ENCODE assay signal across 8 mouse cellular contexts in genomic region chr9:55429242-55429975, GRCm38 (mm10).
A peak's percentile ranks its signal among the peaks of the same experiment; 100 is the strongest.
DNase-seq lines count a peak whose midpoint lies in the region; ATAC-seq and TF ChIP-seq lines count a peak whose summit lies in the region.

No protein-coding gene starts in this region.

- no peaks in the 10 kb centered on the region for H3K36me3 ChIP-seq in embryonic facial prominence, embryonic 11.5 days (replicated peaks; ENCODE audit: control insufficient read depth, insufficient read depth, low read depth, low read length)
- no peaks in the 10 kb centered on the region for H3K36me3 ChIP-seq in kidney, embryonic 14.5 days (ENCODE audit: control insufficient read depth, insufficient read depth, low read length)
- H3K36me3 ChIP-seq in limb, embryonic 13.5 days, result no peaks in the 10 kb centered on the region
- no peaks in the 10 kb centered on the region for H3K36me3 ChIP-seq in midbrain, postnatal 0 days (ENCODE audit: insufficient read depth, low read length)
- H3K36me3 ChIP-seq in stomach, embryonic 14.5 days (ENCODE audit: control insufficient read depth, insufficient read depth, low read length), result no peaks in the 10 kb centered on the region

- no peak overlapping the region for H3K4me3 ChIP-seq in embryonic facial prominence, embryonic 11.5 days (ENCODE audit: low read depth, low read length)
- H3K4me3 ChIP-seq in kidney, embryonic 14.5 days (ENCODE audit: low read length), result 0 out of 2 replicates have a peak overlapping the region, but pooled peaks have one; percentile 6
- H3K4me3 ChIP-seq in limb, embryonic 13.5 days, result peak overlapping the region; percentile 23
- H3K4me3 ChIP-seq in midbrain, postnatal 0 days (ENCODE audit: low read depth, low read length), result no peak overlapping the region
- H3K4me3 ChIP-seq in stomach, embryonic 14.5 days (ENCODE audit: low read depth, low read length), result no peak overlapping the region

- peak; percentile 90 for TF ChIP-seq CTCF in midbrain, postnatal 0 days (IDR thresholded peaks at IDR 0.05)

- no peaks in the 10 kb centered on the region for H3K9me3 ChIP-seq in embryonic facial prominence, embryonic 11.5 days (replicated peaks; ENCODE audit: control insufficient read depth, low read length)
- H3K9me3 ChIP-seq in kidney, embryonic 14.5 days (ENCODE audit: control insufficient read depth, low read length), result no peaks in the 10 kb centered on the region
- no peaks in the 10 kb centered on the region for H3K9me3 ChIP-seq in limb, embryonic 13.5 days
- H3K9me3 ChIP-seq in midbrain, postnatal 0 days (ENCODE audit: low read length), result no peaks in the 10 kb centered on the region
- H3K9me3 ChIP-seq in stomach, embryonic 14.5 days (ENCODE audit: control insufficient read depth, low read depth, low read length), result no peaks in the 10 kb centered on the region

- H3K27ac ChIP-seq in embryonic facial prominence, embryonic 11.5 days (replicated peaks; ENCODE audit: low read depth, low read length), result no peak overlapping the region
- no peak overlapping the region for H3K27ac ChIP-seq in kidney, embryonic 14.5 days (ENCODE audit: low read depth, low read length)
- H3K27ac ChIP-seq in limb, embryonic 13.5 days, result no peak overlapping the region
- no peak overlapping the region for H3K27ac ChIP-seq in midbrain, postnatal 0 days (ENCODE audit: low read depth, low read length)
- H3K27ac ChIP-seq in stomach, embryonic 14.5 days (ENCODE audit: low read length), result peak overlapping the region; percentile 63; the same call in 1 of the 2 replicates

- peak overlapping the region; percentile 0; the same call in 1 of the 2 replicates for H3K4me2 ChIP-seq in embryonic facial prominence, embryonic 11.5 days (ENCODE audit: low read depth, low read length)
- peak overlapping the region; percentile 25 for H3K4me2 ChIP-seq in kidney, embryonic 14.5 days (replicated peaks; ENCODE audit: low read depth, low read length)
- H3K4me2 ChIP-seq in limb, embryonic 13.5 days (replicated peaks), result peak overlapping the region; percentile 51
- 0 out of 2 replicates have a peak overlapping the region, but pooled peaks have one; percentile 24 for H3K4me2 ChIP-seq in midbrain, postnatal 0 days (ENCODE audit: low read depth, low read length, poor library complexity, severe bottlenecking)
- peak overlapping the region; percentile 29 for H3K4me2 ChIP-seq in stomach, embryonic 14.5 days (replicated peaks; ENCODE audit: low read depth, low read length)

- WGBS in embryonic facial prominence, embryonic 11.5 days, result 32% methylated on average over 12 of the region's 12 CpGs
- WGBS in kidney, embryonic 14.5 days, result 31% methylated on average over 12 of the region's 12 CpGs
- WGBS in limb, embryonic 13.5 days, result 31% methylated on average over 12 of the region's 12 CpGs
- 34% methylated on average over 12 of the region's 12 CpGs for WGBS in midbrain, postnatal 0 days
- 34% methylated on average over 12 of the region's 12 CpGs for WGBS in stomach, embryonic 14.5 days

- peak; percentile 50 to 63 for DNase-seq in urinary bladder, adult 18-20 months (ENCODE audit: low spot score in 2 of 2)
- DNase-seq in urinary bladder, adult 2 months (ENCODE audit: low spot score), result no peak
- DNase-seq in embryonic facial prominence, embryonic 11.5 days (ENCODE audit: low spot score), result peak; percentile 90
- DNase-seq in heart, adult 9 months (ENCODE audit: low spot score in 2 of 2), result peak; percentile 35 to 61
- peak; percentile 88 for DNase-seq in midbrain, postnatal 0 days (ENCODE audit: low spot score)

- H3K9ac ChIP-seq in embryonic facial prominence, embryonic 11.5 days (replicated peaks; ENCODE audit: low read length), result 0 out of 2 replicates have a peak overlapping the region, but pooled peaks have one; percentile 37
- H3K9ac ChIP-seq in kidney, embryonic 14.5 days (ENCODE audit: low read depth, low read length), result peak overlapping the region; percentile 28; the same call in 1 of the 2 replicates
- H3K9ac ChIP-seq in limb, embryonic 13.5 days, result peak overlapping the region; percentile 58
- H3K9ac ChIP-seq in midbrain, postnatal 0 days (replicated peaks; ENCODE audit: low read length, poor library complexity, severe bottlenecking), result no peak overlapping the region
- no peak overlapping the region for H3K9ac ChIP-seq in stomach, embryonic 14.5 days (replicated peaks; ENCODE audit: low read depth, low read length)

- no peaks in the 10 kb centered on the region; the same call in 1 of the 2 replicates for H3K4me1 ChIP-seq in embryonic facial prominence, embryonic 11.5 days (ENCODE audit: control insufficient read depth, insufficient read depth, low read length)
- 0 out of 2 replicates have a peak, but pooled peaks cover 6% of the 10 kb centered on the region for H3K4me1 ChIP-seq in kidney, embryonic 14.5 days (ENCODE audit: control insufficient read depth, insufficient read depth, low read length)
- H3K4me1 ChIP-seq in limb, embryonic 13.5 days, result peaks cover 38% of the 10 kb centered on the region
- no peaks in the 10 kb centered on the region for H3K4me1 ChIP-seq in midbrain, postnatal 0 days (ENCODE audit: insufficient read depth, low read length)
- H3K4me1 ChIP-seq in stomach, embryonic 14.5 days (ENCODE audit: control insufficient read depth, insufficient read depth, low read length), result no peaks in the 10 kb centered on the region

- no peaks in the 10 kb centered on the region for H3K27me3 ChIP-seq in embryonic facial prominence, embryonic 11.5 days (ENCODE audit: control insufficient read depth, insufficient read depth, low read length)
- no peaks in the 10 kb centered on the region; the same call in 1 of the 2 replicates for H3K27me3 ChIP-seq in kidney, embryonic 14.5 days (ENCODE audit: control insufficient read depth, insufficient read depth, low read length)
- H3K27me3 ChIP-seq in limb, embryonic 13.5 days, result peaks cover 7% of the 10 kb centered on the region; the same call in 1 of the 2 replicates
- no peaks in the 10 kb centered on the region for H3K27me3 ChIP-seq in midbrain, postnatal 0 days (ENCODE audit: insufficient read depth, low read length)
- H3K27me3 ChIP-seq in stomach, embryonic 14.5 days (ENCODE audit: control insufficient read depth, insufficient read depth, low read length), result no peaks in the 10 kb centered on the region

- peak; percentile 53 for ATAC-seq in embryonic facial prominence, embryonic 11.5 days (replicated peaks; ENCODE audit: insufficient number of reproducible peaks, low FRiP score, low TSS enrichment, low read depth)
- ATAC-seq in kidney, embryonic 14.5 days (ENCODE audit: low FRiP score, low TSS enrichment), result peak; percentile 73
- ATAC-seq in limb, embryonic 13.5 days (ENCODE audit: low FRiP score, low read depth), result peak; percentile 73
- peak; percentile 72; the same call in 1 of the 2 replicates for ATAC-seq in midbrain, postnatal 0 days (ENCODE audit: low FRiP score)
- ATAC-seq in stomach, embryonic 14.5 days (ENCODE audit: insufficient number of reproducible peaks, insufficient read depth, low FRiP score, low read depth), result peak; percentile 30; the same call in 1 of the 2 replicates

Comparison
In these comparisons a context has a peak if more than half of its experiments do, and no peak if none do; other contexts are left out.
1. H3K4me2 ChIP-seq: peak in every context shown above with its lines; median percentile 51 in limb, embryonic 13.5 days; 29 in stomach, embryonic 14.5 days; 25 in kidney, embryonic 14.5 days; 24 in midbrain, postnatal 0 days; 0 in embryonic facial prominence, embryonic 11.5 days.
2. H3K4me3 ChIP-seq: peak in kidney, embryonic 14.5 days (single experiment) and limb, embryonic 13.5 days (single experiment); none in embryonic facial prominence, embryonic 11.5 days (single experiment), midbrain, postnatal 0 days (single experiment) and stomach, embryonic 14.5 days (single experiment).
3. H3K9ac ChIP-seq: peak in embryonic facial prominence, embryonic 11.5 days (single experiment), kidney, embryonic 14.5 days (single experiment) and limb, embryonic 13.5 days (single experiment); none in midbrain, postnatal 0 days (single experiment) and stomach, embryonic 14.5 days (single experiment).
4. Peak in every context shown above with its lines, with median percentiles within 50 percentile points of each other: ATAC-seq.